ENCODE assay signal across 22 mouse cellular contexts in the genomic region with DNA sequence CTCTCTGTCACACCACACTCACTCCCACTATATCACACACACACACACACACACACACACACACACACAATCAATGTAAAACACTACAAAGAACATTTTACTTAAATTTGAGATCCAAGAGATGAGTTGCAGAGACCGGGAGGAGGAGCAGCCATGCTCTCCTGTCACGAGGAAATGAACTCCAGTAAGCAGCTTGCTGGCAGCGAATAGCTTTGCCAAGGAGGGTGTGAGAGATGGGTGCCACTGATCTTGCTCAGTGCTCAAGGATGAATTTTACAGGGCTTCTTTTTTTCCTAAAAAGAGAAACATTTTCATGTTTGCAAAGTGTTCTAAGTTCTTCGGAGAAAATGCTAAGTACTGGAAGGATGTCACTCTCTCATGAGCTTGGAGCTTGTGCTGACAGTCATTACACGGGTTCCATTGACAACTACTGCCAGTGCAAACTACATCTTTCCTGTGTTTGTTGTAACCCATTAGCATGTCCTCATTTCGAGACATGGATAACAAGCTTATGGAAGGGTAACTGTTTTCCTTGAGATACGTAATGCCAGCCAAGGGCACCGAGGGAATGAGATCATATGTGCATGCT.
"Had no signal": no experiment of that assay in that cellular context is flagged by ENCODE, and none has a peak within 500 bp of the region (broad histone marks: within the 10 kb centered on the region; RNA-seq: fewer than 3 reads in every experiment).

No protein-coding gene starts in this region.

- H3K27me3 ChIP-seq: liver, embryonic 12.5 days; liver, embryonic 15.5 days; lung, embryonic 15.5 days; midbrain, embryonic 12.5 days; midbrain, embryonic 15.5 days had no signal

- H3K4me1 ChIP-seq: liver, embryonic 12.5 days; liver, embryonic 15.5 days; lung, embryonic 15.5 days; midbrain, embryonic 12.5 days; midbrain, embryonic 15.5 days had no signal

- H3K36me3 ChIP-seq: limb, embryonic 13.5 days; liver, embryonic 12.5 days; liver, embryonic 15.5 days; lung, embryonic 15.5 days; midbrain, embryonic 12.5 days; midbrain, embryonic 15.5 days had no signal

- H3K9me3 ChIP-seq: limb, embryonic 13.5 days; liver, embryonic 12.5 days; liver, embryonic 15.5 days; lung, embryonic 15.5 days; midbrain, embryonic 12.5 days; midbrain, embryonic 15.5 days had no signal

- ATAC-seq: liver, embryonic 12.5 days; midbrain, embryonic 15.5 days had no signal

- DNase-seq: kidney, postnatal 25 days; layer of hippocampus, adult 9-11 months; left cerebral cortex, postnatal 4 days; liver; lung, adult 18-20 months; lung, postnatal 14 days; right cerebral cortex, adult 18-20 months; right cerebral cortex, postnatal 14 days; right cerebral cortex, postnatal 4 days; thymus, adult 2 months; thymus, postnatal 14 days; thymus, postnatal 4 days had no signal

- H3K27ac ChIP-seq: kidney, postnatal 0 days; layer of hippocampus, adult 2 months; limb, embryonic 13.5 days; liver, embryonic 12.5 days; liver, embryonic 15.5 days; lung, embryonic 15.5 days; macrophage; midbrain, embryonic 12.5 days; midbrain, embryonic 15.5 days; stomach, postnatal 0 days had no signal

- H3K4me2 ChIP-seq: limb, embryonic 13.5 days; liver, embryonic 12.5 days; liver, embryonic 15.5 days; lung, embryonic 15.5 days; midbrain, embryonic 12.5 days; midbrain, embryonic 15.5 days had no signal

- H3K4me3 ChIP-seq: layer of hippocampus, adult 2 months; limb, embryonic 13.5 days; liver, embryonic 12.5 days; liver, embryonic 15.5 days; lung, embryonic 15.5 days; midbrain, embryonic 12.5 days; midbrain, embryonic 15.5 days had no signal

- H3K9ac ChIP-seq: limb, embryonic 13.5 days; liver, embryonic 12.5 days; liver, embryonic 15.5 days; lung, embryonic 15.5 days; midbrain, embryonic 12.5 days; midbrain, embryonic 15.5 days had no signal
